Mouse (Mus musculus) C2C12 (cell line): ENCODE data around the gene Brd2. TPM values are rescaled to one million over a fixed set of nuclear protein-coding genes. Genes with fewer than 3 reads are reported as not detected.
"Not testable (repeated sequence)": the region's sequence is repeated elsewhere in the genome, so short reads cannot be mapped to it uniquely, and the experiment has no call there.

ENCODE experiments used
- H3K27me3 ChIP-seq: one replicate; pipeline ENCODE4 v1.6.1; 2011; ENCODE audit not compliant: control insufficient read depth, insufficient read depth, insufficient read length
- H3K36me3 ChIP-seq: one replicate; pipeline ENCODE4 v1.6.1; 2011; ENCODE audit not compliant: control insufficient read depth, insufficient read depth
- H3K4me3 ChIP-seq: one replicate; pipeline ENCODE4 v1.5.1; 2011; ENCODE audit warnings: mild to moderate bottlenecking, control low read depth; ENCODE audit not compliant: poor library complexity, insufficient read depth, severe bottlenecking
- H3K79me2 ChIP-seq: one replicate; pipeline ENCODE4 v1.6.1; 2011; ENCODE audit not compliant: control insufficient read depth, insufficient read depth
- H3K79me3 ChIP-seq: one replicate; pipeline ENCODE4 v1.6.1; 2011; ENCODE audit warnings: low read depth, control low read depth
- H3ac ChIP-seq: one replicate; pipeline ENCODE3; 2011; ENCODE audit warnings: low read depth; ENCODE audit not compliant: control insufficient read depth, insufficient read length
- CEBPB ChIP-seq: IDR thresholded peaks from one replicate; pipeline ENCODE4 v1.6.1; 2011; ENCODE audit warnings: low read depth, mild to moderate bottlenecking, control low read depth, moderate library complexity
- CTCF ChIP-seq: IDR thresholded peaks from one replicate; pipeline ENCODE4 v1.5.1; 2011; ENCODE audit not compliant: control insufficient read depth, insufficient read depth, insufficient read length
- FOSL1 ChIP-seq: IDR thresholded peaks from one replicate; pipeline ENCODE4 v1.8.0; 2011; ENCODE audit warnings: mild to moderate bottlenecking, low read length; ENCODE audit not compliant: poor library complexity, insufficient read depth, severe bottlenecking
- MAX ChIP-seq: IDR thresholded peaks from one replicate; pipeline ENCODE4 v1.6.1; 2011; ENCODE audit warnings: mild to moderate bottlenecking, control low read depth
- MYOD1 ChIP-seq: IDR thresholded peaks from one replicate; pipeline ENCODE4 v1.6.1; 2011; ENCODE audit warnings: low read depth; ENCODE audit not compliant: control insufficient read depth, insufficient read length
- MYOG ChIP-seq: IDR thresholded peaks from one replicate; pipeline ENCODE4 v1.6.1; 2011; ENCODE audit not compliant: control insufficient read depth, insufficient read length; ENCODE audit errors: extremely low read depth
- USF1 ChIP-seq: IDR thresholded peaks from one replicate; pipeline ENCODE4 v1.6.1; 2011; ENCODE audit warnings: low read depth, mild to moderate bottlenecking, control low read depth, moderate library complexity
- polyA plus RNA-seq: library from polyadenylated mRNA; unstranded; fragments of >200 nt; fragmentation: generic; extraction: Trizol; gene quantifications from one replicate; pipeline ENCODE4 v1.2.1, GENCODE M21; 2012; ENCODE audit warnings: missing spikeins

The Brd2 gene
- polyA plus RNA-seq, 1 experiment: 127 TPM

GRCm38 (mm10) chr17:34164202-34164895 lies 41.9 kb upstream of the Brd2 start:
- Histone ChIP-seq H3K36me3 (no peaks in the 10 kb centered on the region), H3K27me3 (peaks cover 35% of the 10 kb centered on the region), H3K79me2 (no peaks in the 10 kb centered on the region), H3K79me3 (no peaks in the 10 kb centered on the region), H3K4me3 (no peak overlapping the region), H3ac (no peak overlapping the region)
- TF ChIP-seq FOSL1 (no peak), MYOG (no peak), USF1 (no peak)

GRCm38 (mm10) chr17:34155534-34155933 lies 33.1 kb upstream of the Brd2 start:
- Histone ChIP-seq H3K79me2 (no peaks in the 10 kb centered on the region), H3ac (no peak overlapping the region), H3K36me3 (no peaks in the 10 kb centered on the region), H3K79me3 (no peaks in the 10 kb centered on the region), H3K27me3 (peaks cover 11% of the 10 kb centered on the region), H3K4me3 (no peak overlapping the region)
- TF ChIP-seq MAX (no peak), FOSL1 (no peak), USF1 (no peak), CEBPB (no peak), MYOD1 (no peak), CTCF (no peak), MYOG (no peak)

DNA sequence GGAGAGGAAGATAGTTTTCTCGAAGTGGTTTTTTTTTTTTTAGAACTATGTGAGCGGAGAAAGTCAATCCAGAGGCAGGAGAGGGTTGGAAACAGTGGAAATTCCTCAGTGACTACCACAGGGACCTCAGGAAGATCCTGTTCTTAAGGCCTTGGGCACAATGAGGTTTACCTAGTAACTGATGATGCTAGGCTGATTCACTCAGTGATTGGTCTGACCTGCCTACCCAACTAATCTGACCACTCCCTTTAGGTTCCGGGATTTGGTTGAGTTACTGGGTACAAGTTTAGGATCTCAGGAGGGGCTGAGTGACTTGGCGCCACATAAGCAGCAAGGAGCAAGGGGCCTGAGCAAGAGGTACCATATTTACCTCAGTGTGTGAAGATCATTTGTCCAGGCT lies 30.5 kb upstream of the Brd2 start, which contains the start of gene H2-DMb1:
H2-DMb1 (plus strand) TSS at position 150 of the 400 bp plus-strand sequence.
- peaks cover 7% of the 10 kb centered on the region for H3K27me3 ChIP-seq
- H3ac ChIP-seq: no peak within 1 kb of the TSS
- no peak within 1 kb of the TSS for H3K4me3 ChIP-seq
- H3K36me3 ChIP-seq: no peaks in the 10 kb centered on the region
- TF ChIP-seq CTCF (no peak), MYOG (no peak), FOSL1 (no peak), MAX (no peak), USF1 (no peak), MYOD1 (no peak), CEBPB (no peak)
- H3K79me3 ChIP-seq: no peaks in the 10 kb centered on the region
- H3K79me2 ChIP-seq: no peaks in the 10 kb centered on the region

- no peaks in the 10 kb centered on the region for H3K36me3 ChIP-seq
- peaks cover 47% of the 10 kb centered on the region for H3K27me3 ChIP-seq
- H3K4me3 ChIP-seq: no peak overlapping the region
- no peaks in the 10 kb centered on the region for H3K79me3 ChIP-seq
- no peak for TF ChIP-seq FOSL1
- no peak for TF ChIP-seq MAX
- TF ChIP-seq USF1: no peak
- TF ChIP-seq MYOD1: no peak
- TF ChIP-seq CTCF: no peak
- no peak for TF ChIP-seq CEBPB
- no peak for TF ChIP-seq MYOG
- H3K79me2 ChIP-seq: no peaks in the 10 kb centered on the region
- no peak overlapping the region for H3ac ChIP-seq
Observed at GRCm38 (mm10) chr17:34144960-34145371, 22.5 kb upstream of the Brd2 start.

DNA sequence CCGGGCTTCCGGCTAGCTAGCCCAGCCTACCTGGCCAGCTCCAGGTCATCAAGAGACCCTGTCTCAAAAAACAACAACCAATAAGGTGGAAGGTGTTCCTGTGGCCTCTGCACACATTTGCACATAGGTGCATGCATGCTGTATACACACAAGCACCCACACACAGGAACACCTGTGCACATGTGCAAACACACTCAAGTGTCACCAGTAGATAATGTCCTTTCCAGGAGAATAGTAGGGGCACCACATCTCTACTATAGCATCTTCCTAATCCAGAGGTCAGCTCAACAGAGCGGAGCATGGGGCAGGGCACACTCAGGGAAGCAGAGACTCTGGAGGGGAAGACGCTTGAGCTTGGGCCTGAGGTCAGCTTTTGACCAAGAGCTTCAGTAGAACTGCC lies 21.8 kb upstream of the Brd2 start:
- not testable (repeated sequence) for H3K36me3 ChIP-seq, H3K79me2 ChIP-seq, H3ac ChIP-seq, H3K79me3 ChIP-seq, H3K4me3 ChIP-seq
- H3K27me3 ChIP-seq: peaks cover 47% of the 10 kb centered on the region

GRCm38 (mm10) chr17:34143461-34143860 lies 21.0 kb upstream of the Brd2 start:
- peaks cover 50% of the 10 kb centered on the region for H3K27me3 ChIP-seq
- H3K4me3 ChIP-seq: no peak overlapping the region
- TF ChIP-seq MYOG (no peak), CTCF (no peak), CEBPB (no peak), MYOD1 (no peak), FOSL1 (no peak), USF1 (no peak), MAX (no peak)
- no peaks in the 10 kb centered on the region for H3K79me3 ChIP-seq
- no peaks in the 10 kb centered on the region for H3K36me3 ChIP-seq
- no peaks in the 10 kb centered on the region for H3K79me2 ChIP-seq
- H3ac ChIP-seq: no peak overlapping the region
